Mouse (Mus musculus): ENCODE results near the gene Lgr6.

DNA sequence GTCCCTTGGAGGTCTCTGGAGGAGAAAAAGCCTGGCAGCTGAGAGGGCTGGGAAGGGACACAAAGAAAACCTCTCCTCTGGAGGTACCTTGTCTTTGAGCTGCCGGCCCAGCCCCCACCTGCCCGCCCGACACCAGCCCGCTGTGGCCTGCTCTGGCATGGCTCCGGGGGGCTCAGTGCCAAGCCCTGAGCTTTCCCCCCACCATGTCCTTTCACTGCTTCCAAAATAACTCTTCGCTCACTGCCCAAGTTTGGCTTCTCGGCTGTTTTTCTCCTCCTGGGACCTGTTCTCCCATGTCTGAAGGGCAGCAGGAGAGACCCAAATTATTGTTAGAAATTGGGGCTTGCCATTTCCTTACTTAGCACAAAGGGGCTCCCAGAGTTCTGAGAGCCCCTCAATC is 6.6 kb downstream of the Lgr6 start:
- no peak for TF ChIP-seq CTCF (IDR thresholded peaks at IDR 0.05; ENCODE audit: low read depth, low read length)
- TF ChIP-seq TAL1 (conservative IDR thresholded peaks at IDR 0.05; ENCODE audit: low read depth, low read length) = no peak
- no peak for TF ChIP-seq GATA1 (IDR thresholded peaks at IDR 0.05; ENCODE audit: borderline replicate concordance, low read length)
- TF ChIP-seq POLR2AphosphoS5 (IDR thresholded peaks at IDR 0.05; ENCODE audit: insufficient replicate concordance, low read depth, low read length) = no peak
- TF ChIP-seq GATA2 (IDR thresholded peaks at IDR 0.05; ENCODE audit: borderline replicate concordance, low read depth, low read length) = no peak
